Mouse (Mus musculus): ENCODE results near the gene Jam3.
"Not testable (repeated sequence)": the region's sequence is repeated elsewhere in the genome, so short reads cannot be mapped to it uniquely, and the experiment has no call there.

Jam3 gene

GRCm38 (mm10) chr9:27170726-27171125, 15.5 kb upstream of the Jam3 start:
- DNase-seq (ENCODE audit: low read depth, low spot score), result no peak

DNA sequence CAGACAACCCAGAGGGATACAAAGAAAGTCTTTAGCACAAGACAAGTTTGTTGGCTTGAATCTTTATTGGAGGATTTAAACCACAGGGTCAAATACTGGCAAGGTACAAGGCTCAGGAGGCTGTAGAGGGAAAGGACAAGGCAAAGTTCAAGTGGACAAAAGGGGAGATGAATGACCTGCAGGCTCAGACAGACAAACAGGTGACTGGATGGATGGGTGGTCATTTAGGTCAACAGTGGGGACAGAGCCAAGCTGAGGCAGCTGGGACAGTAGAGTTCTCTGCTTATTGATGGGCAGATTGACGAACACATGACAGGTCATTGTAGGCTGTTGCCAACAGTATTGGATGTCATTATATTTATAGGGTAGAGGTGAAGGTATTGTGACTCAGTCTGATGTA, 11.8 kb upstream of the Jam3 start:
- DNase-seq (ENCODE audit: low read depth, low spot score), result no peak

- no peak for DNase-seq (ENCODE audit: low read depth, low spot score)
Measured at GRCm38 (mm10) chr9:27165596-27165995, 10.4 kb upstream of the Jam3 start.

DNA sequence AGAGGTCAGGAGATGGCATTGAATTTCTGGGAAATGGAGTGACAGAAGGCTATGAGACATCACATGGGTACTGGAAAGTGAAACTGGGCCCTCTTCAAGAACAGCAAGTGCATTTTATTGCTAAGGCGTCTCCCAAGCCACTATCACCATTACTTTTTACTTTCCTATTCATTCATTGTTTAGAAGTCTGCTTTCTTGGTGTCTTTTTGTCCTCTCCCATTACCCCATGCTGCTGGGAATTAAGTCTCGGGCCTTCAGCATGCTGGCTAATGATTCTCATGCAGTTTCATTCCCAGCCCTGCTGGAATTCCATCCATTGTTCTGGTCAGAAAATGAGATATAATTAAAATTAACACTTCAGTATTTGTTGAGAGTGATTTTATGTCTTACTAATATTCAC, 9.7 kb upstream of the Jam3 start:
- DNase-seq (ENCODE audit: low read depth, low spot score), result no peak

- not testable (repeated sequence) for DNase-seq (ENCODE audit: low read depth, low spot score)
Measured at GRCm38 (mm10) chr9:27163661-27164060, 8.4 kb upstream of the Jam3 start.

- no peak for DNase-seq (ENCODE audit: low read depth, low spot score)
Measured at GRCm38 (mm10) chr9:27153861-27154260, 1.4 kb downstream of the Jam3 start.

DNA sequence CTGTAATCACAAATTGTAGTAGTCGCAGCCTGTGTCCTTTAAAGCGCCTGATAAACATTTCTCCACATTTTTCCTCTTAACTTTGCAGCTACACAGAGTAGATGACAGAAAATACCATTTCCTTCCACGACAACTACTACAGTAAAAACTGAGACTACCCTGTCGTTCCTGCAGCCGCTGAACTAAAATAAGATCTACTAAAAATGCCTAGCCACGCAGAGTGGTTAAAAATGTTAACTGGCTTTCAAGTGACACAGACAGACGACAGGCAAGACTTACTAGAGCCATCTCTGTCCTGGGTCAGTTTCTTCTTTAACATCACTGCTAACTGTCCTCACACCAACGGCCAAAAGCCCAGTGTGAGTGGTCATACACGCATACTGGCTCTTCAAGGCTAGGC, 5.4 kb downstream of the Jam3 start:
- no peak for DNase-seq (ENCODE audit: low read depth, low spot score)

DNA sequence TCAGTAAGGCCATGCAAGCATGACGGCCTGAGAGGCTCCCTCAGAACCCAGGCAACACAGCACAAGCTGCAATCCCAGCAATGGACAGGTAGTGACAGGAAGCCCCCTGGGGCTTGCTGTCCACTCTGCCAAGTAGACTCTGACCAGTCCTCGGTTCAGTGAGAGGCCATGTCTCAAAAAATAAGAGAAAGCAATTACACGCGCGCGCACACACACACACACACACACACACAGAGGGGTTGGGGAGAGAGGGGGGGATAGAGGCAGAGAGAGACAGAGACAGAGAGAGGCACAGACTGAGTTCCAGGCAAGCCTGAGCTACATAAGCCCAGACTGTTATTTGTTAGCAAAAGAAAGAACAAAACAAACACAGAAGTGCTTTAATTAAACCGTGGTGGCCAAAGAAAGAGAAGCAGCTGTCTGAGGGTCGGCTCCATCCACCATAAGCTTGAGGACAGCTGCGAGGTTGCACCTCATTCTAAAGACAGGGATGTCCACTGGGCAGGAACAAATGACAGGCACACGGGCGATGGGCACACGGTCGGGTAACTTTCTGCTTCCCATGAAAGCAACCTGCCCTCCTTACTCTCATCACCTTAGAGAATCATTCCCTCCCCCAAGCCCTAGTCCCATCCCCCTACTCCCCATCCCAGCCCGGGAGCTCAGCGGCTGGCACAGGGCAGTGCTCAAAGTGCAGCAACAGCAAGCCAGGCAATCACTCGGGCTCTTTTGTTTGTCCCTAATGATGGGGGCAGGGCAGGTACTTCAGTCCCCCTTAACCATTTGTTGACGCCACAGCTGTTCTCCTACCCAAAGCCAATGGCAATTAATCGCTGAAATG, 6.4 kb downstream of the Jam3 start:
- DNase-seq (ENCODE audit: low read depth, low spot score), result no peak

DNA sequence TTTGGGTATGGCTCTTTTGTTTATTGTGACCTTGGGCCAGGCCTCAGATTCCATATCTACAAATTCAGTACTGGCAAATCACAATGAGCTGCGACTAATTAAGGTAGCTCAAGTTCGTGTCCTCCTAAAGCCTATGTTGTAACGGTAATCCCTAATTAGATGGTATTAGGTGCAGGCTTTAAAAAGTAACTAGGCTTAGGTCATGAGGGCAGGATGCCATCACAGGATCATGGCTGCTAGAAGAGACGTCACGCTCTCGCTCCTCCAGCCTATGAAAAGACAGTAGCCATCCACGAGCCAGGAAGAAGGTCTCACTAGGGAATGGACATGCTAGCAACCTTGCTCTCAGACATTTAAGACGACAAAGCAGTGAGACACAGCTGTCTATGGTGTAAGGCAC, 7.3 kb downstream of the Jam3 start:
- DNase-seq (ENCODE audit: low read depth, low spot score), result no peak

GRCm38 (mm10) chr9:27146826-27147225, 8.4 kb downstream of the Jam3 start:
- no peak for DNase-seq (ENCODE audit: low read depth, low spot score)

DNA sequence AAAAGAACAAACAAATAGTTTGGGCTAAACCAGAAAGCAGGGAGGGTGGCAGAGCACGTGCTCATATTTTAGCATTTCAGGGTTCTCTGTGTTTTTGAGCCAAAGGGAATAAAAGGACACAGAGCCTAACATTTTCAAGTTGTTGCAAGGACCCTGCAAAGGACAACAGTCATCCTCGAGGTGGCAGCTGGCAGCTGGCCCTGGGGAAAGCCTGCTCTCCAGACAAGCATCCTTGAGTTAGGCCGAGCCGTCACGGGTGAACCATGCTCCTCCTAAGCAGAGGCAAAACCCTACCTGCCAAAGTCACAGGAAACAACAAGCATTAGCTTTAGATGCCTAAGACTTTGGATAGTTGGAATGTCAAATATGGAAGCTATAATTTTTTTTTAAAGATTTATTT, 10.2 kb downstream of the Jam3 start:
- no peak for DNase-seq (ENCODE audit: low read depth, low spot score)

GRCm38 (mm10) chr9:27144271-27144840, 10.9 kb downstream of the Jam3 start:
- no peak for DNase-seq (ENCODE audit: low read depth, low spot score)

DNA sequence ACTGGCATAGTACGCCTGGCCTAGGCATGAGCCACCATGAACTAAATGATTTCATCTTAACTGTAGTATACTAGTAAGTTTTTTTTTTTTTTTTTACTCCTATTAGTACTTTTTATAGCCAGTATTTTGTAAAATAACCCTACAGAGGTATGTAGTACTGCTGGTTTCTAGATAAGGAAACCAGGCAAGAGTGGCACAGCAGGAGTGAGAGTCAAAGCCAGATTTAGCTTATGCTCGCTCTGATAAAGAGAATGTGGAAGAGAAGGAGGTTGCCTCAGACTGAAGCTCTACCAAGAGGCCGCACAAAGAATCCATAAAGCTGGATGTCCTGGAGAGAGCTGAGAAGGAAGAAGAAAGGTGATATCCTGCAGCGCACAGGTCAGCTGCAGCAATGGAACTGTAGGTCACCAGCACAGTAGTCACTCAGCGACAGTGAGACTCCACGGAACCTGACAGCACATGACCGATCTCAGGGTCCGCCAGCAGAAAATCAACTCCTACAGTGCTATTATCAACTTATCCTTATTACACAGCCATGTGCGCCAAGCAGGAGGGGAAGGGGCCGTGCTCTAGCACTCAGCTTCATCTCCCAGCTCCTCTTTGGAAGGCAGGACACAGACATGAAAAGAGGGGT, 14.7 kb downstream of the Jam3 start:
- DNase-seq (ENCODE audit: low read depth, low spot score), result no peak

- no peak for DNase-seq (ENCODE audit: low read depth, low spot score)
Measured at GRCm38 (mm10) chr9:27136651-27137050, 18.6 kb downstream of the Jam3 start.

- DNase-seq (ENCODE audit: low read depth, low spot score), result no peak
Measured at GRCm38 (mm10) chr9:27135372-27135771, 19.8 kb downstream of the Jam3 start.

DNA sequence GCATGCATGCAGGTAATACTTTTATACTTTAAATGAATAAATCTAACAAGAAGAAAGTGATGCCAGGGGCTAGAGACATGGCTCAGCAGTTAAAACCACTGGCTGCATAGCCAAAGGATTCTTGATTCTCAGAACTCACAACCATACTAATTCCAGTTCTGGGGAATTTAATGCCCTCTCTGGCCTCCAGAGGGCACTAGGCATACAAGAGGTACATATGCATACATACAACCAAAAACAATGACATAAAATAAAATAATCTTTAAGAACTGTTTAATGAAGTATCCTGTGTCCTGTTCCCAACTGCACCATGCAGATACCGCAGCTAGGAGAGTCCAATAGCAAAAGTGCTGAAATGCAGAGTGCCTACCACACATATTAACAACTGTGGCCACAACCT, 20.8 kb downstream of the Jam3 start:
- no peak for DNase-seq (ENCODE audit: low read depth, low spot score)

DNA sequence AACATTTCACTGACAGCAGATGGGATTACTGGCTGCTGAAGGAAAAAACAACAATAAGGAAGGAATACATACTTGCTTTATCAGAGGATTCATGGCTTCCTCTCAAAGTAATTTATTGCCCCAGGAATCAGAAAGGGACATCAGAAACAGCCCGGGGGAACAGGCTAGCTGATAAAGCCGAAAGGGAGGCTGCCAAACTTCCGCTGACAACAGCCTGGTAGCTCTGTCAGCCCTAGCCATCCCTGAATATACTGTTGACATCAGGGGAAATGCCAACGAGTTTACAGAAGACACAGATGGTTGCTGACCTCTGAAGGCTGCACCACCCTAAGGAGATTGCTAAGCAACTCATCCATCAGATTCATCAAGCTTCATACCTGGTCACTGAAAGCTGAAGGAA, 26.6 kb downstream of the Jam3 start:
- no peak for DNase-seq (ENCODE audit: low read depth, low spot score)

GRCm38 (mm10) chr9:27126543-27126942, 28.7 kb downstream of the Jam3 start:
- no peak for DNase-seq (ENCODE audit: low read depth, low spot score)

DNA sequence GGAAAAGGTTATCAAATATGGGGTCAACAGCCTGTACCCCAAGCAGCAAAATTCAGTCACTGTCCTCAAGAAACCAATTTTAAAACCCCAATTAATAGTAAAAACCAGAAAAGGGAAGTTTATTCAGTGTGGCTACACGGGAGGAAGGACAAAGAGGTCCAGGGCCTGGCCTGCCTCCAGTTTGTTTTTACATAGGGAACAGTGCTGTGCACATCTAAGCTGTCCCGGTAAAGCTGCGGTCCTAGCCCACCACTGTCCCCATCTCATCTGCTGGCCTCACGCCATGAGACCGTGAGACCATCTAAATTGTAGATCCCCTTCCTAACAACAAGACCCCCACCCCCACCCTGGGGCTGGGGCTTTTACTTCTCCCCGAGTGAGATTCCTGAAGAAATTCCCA, 29.8 kb downstream of the Jam3 start:
- no peak for DNase-seq (ENCODE audit: low read depth, low spot score)

DNA sequence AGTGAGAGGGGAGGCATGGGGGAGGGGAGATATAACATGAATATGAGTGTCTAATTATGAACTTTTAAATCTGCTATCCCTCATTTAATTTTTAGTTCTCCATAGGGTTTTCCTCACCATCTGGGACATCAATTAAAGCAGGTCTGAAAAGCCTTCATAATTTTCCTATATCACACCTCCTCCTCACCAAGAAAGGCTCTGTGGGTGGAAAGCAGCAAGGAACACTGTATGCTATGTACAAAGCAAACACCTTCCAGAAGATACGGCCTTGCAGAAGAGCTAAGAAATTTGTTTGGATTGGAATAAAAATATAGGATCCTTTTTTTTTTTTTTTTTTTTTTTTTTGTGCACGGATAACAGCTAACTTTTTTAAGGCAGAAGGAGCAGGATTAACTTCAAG, 31.3 kb downstream of the Jam3 start:
- peak; percentile 92 for DNase-seq (ENCODE audit: low read depth, low spot score)

GRCm38 (mm10) chr9:27122963-27123362, 32.3 kb downstream of the Jam3 start:
- DNase-seq (ENCODE audit: low read depth, low spot score), result no peak

DNA sequence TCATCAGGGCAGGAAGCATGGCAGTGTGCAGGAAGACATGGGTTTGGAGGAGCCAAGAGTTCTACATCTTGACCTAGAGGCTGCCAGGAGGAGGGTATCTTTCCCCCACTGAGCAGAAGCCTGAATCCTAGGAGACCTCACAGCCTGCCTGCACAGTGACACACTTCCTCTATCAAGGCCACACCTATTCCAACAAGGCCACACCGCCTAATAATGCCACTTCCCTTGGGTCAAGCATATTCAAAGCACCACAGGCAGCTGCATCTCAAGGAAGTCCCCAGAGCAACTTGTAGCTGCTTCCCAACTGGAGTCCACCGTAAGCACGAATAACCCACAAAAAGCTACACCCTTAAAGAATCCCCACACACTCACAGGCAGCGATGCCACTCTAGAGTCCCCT, 33.1 kb downstream of the Jam3 start:
- no peak for DNase-seq (ENCODE audit: low read depth, low spot score)

DNA sequence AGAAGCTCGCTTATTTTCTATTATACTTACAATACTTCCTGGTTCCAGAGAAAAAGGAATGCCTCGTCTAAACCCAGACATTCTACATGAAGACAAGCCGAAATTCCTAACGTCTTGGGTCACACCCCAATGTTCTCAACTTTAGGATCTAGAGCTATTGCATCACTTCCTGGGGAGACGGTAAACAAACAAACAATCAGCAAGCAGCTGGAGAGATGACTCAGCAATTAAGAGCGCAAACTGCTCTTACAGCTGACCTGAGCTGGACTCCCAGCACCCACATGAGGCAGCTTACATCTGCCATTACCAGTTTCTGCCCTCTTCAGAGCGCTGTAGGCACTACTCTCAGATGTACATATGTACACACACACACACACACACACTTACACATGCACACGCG, 34.0 kb downstream of the Jam3 start:
- DNase-seq (ENCODE audit: low read depth, low spot score), result no peak

All from telencephalon, adult 2 months (tissue).